Mouse (Mus musculus) adrenal gland, adult (tissue): ENCODE measurements around the gene Zfp217.
A peak's percentile ranks its signal among the peaks of the same experiment; 100 is the strongest.

Experiments
- DNase-seq, 2 experiments: peaks; one replicate each; pipeline ENCODE4 v3.0.0; 2022 to 2023; ENCODE audit warnings: low spot score in 1 of 2; ENCODE audit not compliant: inconsistent age in 2 of 2

Gene Zfp217

DNA sequence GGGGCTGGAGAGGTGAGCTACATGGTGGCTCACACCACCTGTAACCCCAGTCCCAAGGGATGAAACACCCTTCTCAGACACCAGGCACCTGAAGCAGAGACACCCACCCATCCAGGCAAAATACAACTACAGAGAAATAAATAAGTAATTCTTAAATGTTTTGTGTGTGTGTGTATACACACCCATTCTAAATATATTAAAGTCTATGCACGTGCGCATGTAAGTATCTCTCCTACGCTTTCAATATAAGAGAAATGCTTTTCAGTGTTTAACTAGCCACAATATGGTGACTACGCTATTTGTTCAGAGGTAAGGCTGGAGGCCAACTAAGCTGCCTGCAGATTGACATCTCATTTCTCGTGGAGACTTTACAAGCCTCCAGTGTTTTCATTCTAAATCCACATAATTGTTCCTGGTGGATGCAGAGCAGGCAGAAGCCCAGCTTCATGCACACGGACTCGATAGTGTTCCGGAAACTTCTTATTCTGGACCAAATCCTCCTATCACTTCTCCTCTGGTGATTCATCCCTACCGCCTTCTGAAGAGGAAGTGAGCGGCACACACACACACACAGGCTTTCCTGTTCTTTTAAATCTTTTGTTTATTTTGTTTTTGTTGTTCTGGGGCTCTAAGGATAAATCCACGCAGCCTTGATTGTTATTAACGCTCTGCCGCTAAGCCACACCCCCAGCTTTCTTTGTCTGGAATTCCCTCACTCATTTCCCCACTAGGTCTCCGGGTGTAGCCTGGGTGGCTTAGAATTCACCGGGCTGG is 12.1 kb upstream of the Zfp217 start:
- DNase-seq = peak in 1 of 2 experiments; percentile 60

GRCm38 (mm10) chr2:170158987-170159386 is 11.1 kb upstream of the Zfp217 start:
- no peak for DNase-seq

- peak; percentile 83 to 92 for DNase-seq
Measured at GRCm38 (mm10) chr2:170158251-170158650, 10.3 kb upstream of the Zfp217 start.

GRCm38 (mm10) chr2:170157280-170158200 is 9.6 kb upstream of the Zfp217 start:
- no peak for DNase-seq

GRCm38 (mm10) chr2:170155089-170155740 is 7.3 kb upstream of the Zfp217 start:
- peak; percentile 77 to 93 for DNase-seq

- DNase-seq = no peak
Measured at GRCm38 (mm10) chr2:170154738-170155088, 6.8 kb upstream of the Zfp217 start.

DNA sequence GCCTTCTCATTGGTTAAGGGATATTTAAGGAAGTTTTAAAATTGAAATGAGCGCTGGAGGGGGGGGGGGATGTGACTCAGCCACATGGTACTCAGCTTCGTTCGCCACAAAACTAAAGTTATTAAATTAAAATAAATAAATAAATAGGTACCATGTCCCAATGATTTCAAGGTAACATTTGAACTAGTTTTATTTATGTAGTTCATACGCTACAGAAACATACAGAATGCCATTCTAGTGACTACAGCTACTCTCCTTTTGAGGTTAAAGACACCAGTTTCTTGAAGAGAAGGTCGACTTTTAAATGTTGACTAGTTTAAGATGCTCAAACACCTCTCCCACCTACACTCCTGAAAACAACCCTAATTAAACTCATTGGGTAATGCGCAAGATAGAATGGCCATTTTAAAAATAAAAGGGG is 6.4 kb upstream of the Zfp217 start:
- DNase-seq = peak in 1 of 2 experiments; percentile 65

- peak; percentile 75 to 94 for DNase-seq
Measured at GRCm38 (mm10) chr2:170153421-170154271, 5.7 kb upstream of the Zfp217 start.

DNA sequence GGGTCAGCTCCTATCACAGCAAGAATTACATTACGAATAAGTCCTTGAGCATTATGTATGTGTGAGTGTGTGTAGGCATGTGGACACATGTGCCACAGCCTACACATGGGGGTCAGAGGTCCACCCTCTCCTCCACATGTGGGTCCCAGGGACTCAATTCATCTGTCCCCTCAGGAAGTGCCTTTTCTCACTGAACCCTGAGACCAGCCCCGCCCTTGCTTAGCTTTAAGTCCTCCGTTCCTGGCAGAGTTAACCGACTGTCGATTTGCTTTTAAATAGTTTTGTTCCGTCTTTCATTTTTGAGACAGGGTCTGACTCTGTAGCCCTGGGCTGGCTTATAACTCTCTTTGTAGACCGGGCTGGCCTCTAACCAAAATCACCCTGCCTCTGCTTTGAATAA is 5.0 kb upstream of the Zfp217 start:
- DNase-seq = peak; percentile 32 to 79

- no peak for DNase-seq
Measured at GRCm38 (mm10) chr2:170152036-170152686, 4.3 kb upstream of the Zfp217 start.

DNA sequence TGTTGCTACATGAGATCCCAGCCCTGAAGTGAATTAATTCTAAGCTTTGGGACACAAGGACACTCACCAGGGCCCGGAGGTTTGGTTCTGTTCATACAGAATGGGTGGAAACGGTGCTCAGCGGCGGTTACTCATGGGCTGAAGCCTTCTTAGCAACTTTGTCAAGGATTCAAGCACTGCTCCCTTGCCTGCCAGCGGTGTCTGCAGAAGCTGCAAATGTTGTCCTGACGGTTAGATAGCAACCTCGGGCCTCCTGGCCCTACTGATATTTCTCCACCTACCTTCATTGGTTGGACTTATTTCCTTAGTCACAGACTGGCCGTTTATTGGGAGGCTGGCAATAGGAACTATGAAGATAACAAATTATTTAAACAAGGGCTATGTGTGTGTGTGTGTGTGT is 3.6 kb upstream of the Zfp217 start:
- DNase-seq = no peak

GRCm38 (mm10) chr2:170148828-170149227 is 925 bp upstream of the Zfp217 start:
- DNase-seq = no peak

DNA sequence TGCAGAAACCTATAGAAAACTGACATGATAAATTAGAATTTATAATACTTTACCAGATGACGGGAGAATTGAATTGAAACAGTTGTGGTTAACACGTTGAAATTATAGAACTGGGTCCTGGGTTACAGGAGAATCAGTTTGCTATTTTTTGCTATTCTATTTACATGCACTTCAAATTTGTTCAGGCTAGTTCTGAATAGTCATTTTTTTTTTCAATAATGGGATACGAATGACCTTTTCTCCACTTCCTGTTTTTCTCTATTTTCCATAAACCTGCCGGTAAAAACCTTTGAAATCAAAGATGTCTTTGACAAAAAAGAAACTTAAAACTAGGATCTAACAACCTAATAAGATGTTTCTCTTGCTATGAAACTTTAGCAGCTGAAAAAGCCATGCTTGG is 733 bp downstream of the Zfp217 start:
- no peak for DNase-seq

DNA sequence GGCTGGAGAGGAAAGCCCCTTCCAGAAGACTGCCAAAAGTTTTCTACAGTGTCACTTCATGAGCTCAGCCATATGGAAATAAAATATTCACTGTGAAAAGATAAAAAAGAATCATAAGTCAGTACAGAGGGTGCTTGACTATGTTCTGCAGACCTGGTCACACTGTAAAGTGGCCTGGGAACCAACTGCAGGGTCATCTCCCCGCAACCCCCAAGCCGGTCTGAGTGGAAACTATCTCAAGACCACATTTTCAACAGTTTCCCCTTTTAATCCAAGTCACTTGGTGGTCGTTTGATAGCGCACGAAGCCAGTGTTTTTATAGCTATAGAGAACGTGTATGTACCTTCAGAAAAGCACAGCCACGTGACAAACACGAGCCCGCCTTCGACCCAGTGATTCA is 3.6 kb downstream of the Zfp217 start:
- no peak for DNase-seq

DNA sequence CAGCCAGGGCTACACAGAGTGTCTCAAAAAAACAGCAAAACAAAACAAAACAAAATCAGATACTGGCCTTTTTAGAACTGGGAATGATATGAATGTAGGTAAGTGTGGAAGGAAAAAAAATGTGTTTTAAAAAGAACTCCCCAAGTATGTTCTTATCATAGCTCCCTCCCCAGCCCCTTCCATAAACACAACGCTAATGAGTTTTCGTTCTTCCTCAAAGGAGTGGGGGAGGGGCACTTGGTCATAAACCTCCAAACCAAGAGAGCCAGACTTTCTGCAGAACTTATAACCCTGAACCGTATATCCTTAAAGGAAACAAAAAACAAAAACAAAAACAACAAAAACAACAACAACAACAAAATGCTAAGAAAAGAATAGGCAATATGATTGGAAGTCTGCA is 4.0 kb downstream of the Zfp217 start:
- DNase-seq = no peak

DNA sequence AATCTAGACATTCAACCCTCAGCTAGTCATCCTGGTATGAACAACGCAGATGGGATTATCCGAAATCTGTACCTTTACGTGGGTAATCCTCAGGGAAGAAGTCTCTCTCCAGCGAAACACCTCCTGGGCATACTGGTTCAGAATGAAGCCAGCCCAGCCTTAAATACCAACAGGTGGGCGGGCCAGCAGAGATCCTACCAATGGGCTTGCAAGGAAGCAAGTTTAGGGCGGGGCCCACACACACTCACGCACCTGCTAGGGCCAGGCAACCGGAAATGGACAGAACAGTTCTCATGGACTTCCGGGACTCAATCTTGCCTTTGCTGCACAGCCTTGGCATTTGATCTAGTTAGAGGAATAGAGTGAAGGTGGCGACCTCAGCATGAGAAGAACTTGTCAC is 5.4 kb downstream of the Zfp217 start:
- no peak for DNase-seq

GRCm38 (mm10) chr2:170141481-170141880 is 6.4 kb downstream of the Zfp217 start:
- no peak for DNase-seq

- no peak for DNase-seq
Measured at GRCm38 (mm10) chr2:170139411-170140046, 8.4 kb downstream of the Zfp217 start.

DNA sequence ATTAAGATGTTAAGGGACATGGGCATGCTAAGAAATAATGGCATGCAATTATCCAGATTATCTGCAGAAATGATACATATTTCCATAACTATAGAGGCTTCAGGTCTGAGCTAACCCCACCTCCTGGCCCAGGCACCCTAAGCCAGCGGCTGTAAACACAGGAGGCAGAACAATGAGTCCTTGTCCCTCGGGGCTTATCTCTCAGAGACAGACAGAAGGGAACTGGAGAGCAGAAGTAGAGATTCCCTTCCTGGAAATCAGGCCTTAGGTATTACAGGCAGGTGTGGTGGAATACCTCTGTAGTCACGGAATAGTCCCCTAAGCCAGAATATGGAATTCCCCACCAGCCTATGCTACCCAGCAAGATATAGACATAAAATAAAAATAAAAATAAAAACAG is 11.0 kb downstream of the Zfp217 start:
- no peak for DNase-seq

DNA sequence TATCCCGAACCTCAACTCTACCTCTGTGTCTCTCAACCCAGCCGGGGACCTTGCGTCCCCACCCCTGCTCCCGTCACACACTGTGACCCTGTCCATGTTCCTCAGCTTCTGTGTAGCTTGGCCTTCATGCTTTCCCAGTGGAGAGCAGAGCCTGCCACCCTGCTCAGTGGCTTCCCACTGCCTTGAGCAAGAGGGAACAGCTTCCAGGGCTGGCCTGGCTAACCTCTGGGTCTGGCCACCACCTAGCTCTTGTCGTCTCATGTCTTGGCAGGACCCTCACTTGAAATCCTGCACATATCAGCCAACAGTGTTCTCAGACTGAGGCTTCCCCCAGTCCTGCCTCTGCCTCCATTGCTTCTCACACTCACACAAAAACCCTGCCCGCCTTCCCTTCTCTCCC is 12.1 kb downstream of the Zfp217 start:
- no peak for DNase-seq
